Mouse (Mus musculus): Measurements from ENCODE around the gene Igfals. TPM values are rescaled to one million over a fixed set of nuclear protein-coding genes. Genes with fewer than 3 reads are reported as not detected.

Igfals gene
- polyA plus RNA-seq, 1 experiment from 2014 or later, result 1.2 TPM

DNA sequence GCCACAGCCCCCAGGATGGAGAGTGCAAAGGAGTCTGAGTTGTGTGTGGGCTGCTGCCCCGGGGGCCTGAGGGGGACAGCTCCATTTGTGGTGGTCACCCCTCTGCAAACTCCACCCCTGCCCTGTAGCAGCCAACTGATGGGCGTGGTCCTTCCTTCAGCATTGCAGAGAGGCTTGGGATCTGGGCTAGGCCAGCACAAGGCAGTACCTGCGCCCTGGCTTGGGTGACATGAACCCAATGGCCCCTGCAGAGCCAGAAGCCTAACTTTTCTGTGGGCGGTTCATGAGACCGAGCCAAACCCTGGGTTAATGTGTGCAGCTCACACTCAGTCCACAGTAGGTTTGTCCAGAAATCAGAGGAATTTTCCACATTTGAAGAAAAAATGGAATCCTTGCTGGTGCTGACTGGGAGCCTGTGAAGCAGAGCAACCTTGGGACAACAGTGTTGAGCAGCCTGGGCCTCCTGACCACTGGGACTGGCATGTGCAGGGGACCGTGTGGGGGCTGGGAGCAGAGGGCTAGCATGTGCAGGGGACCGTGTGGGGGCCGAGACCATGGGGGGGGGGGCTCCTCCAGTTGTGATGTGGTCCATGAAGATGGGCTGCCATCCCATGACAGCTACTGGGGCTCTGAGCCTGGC lies 7.8 kb upstream of the Igfals start:
- Histone ChIP-seq H3K9me3 (ENCODE audit: control insufficient read depth, low read length) (no peaks in the 10 kb centered on the region), H3K36me3 (ENCODE audit: control insufficient read depth, insufficient read depth, low read length) (peaks cover 8% of the 10 kb centered on the region), H3K27me3 (ENCODE audit: control insufficient read depth, insufficient read depth, low read depth, low read length) (no peaks in the 10 kb centered on the region), H3K4me3 (ENCODE audit: low read length) (no peak overlapping the region), H3K9ac (ENCODE audit: low read length) (no peak overlapping the region), H3K4me1 (replicated peaks; ENCODE audit: control insufficient read depth, insufficient read depth, low read length) (no peaks in the 10 kb centered on the region), H3K4me2 (ENCODE audit: low read depth, low read length) (no peak overlapping the region), H3K27ac (ENCODE audit: low read length) (no peak overlapping the region)
- ATAC-seq (ENCODE audit: low read depth), result no peak
- 81% methylated on average over 8 of the region's 8 CpGs for WGBS

DNA sequence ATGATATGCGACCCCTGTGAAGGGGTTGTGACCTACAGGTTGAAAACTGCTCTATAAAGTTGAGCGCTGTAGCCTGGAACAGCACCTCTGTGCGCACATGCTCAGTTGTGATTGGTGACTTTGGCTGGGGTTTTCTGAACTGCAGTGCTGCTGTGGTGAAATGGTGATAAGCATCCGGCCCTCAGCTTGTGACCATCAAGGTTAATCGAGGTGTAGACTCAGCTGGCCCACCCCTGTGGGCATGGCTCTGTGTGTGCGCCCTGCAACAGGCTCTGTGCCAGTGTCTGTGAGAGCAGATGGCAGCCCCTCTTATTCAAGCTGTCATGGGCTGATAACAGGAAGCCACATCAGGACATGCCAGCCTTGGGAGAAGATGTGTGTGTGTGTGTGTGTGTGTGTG lies 6.8 kb upstream of the Igfals start:
- no peaks in the 10 kb centered on the region for H3K9me3 ChIP-seq (ENCODE audit: control insufficient read depth, low read length)
- H3K27ac ChIP-seq (ENCODE audit: low read length), result no peak overlapping the region
- H3K9ac ChIP-seq (ENCODE audit: low read length), result no peak overlapping the region
- H3K27me3 ChIP-seq (ENCODE audit: control insufficient read depth, insufficient read depth, low read depth, low read length), result no peaks in the 10 kb centered on the region
- WGBS, result 85% methylated on average over 6 of the region's 6 CpGs
- H3K4me1 ChIP-seq (replicated peaks; ENCODE audit: control insufficient read depth, insufficient read depth, low read length), result no peaks in the 10 kb centered on the region
- peaks cover 3% of the 10 kb centered on the region; the same call in 1 of the 2 replicates for H3K36me3 ChIP-seq (ENCODE audit: control insufficient read depth, insufficient read depth, low read length)
- ATAC-seq (ENCODE audit: low read depth), result no peak
- no peak overlapping the region for H3K4me2 ChIP-seq (ENCODE audit: low read depth, low read length)
- no peak overlapping the region for H3K4me3 ChIP-seq (ENCODE audit: low read length)

DNA sequence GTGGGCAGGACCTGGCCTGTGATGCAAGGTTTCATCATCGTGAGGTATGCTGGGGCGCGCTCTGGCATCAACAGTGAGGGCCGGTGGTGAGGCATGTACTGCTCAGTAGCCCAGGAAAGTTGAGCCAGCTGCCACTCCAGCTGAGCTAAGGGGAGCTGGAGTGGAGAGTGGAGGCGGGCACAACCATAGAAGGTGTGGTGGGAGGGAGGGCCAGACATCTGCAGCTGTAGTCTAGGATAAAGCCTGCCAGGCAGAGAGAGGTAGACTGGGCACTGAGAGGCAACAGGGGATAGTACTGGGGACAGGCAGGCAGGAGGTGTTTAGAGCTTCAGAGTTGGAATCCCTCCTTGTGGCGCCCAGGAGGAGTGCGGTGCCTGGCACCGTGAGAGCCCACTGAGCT lies 5.7 kb upstream of the Igfals start:
- ATAC-seq (ENCODE audit: low read depth), result no peak
- H3K4me1 ChIP-seq (replicated peaks; ENCODE audit: control insufficient read depth, insufficient read depth, low read length), result no peaks in the 10 kb centered on the region
- H3K4me3 ChIP-seq (ENCODE audit: low read length), result no peak overlapping the region
- no peaks in the 10 kb centered on the region for H3K27me3 ChIP-seq (ENCODE audit: control insufficient read depth, insufficient read depth, low read depth, low read length)
- no peaks in the 10 kb centered on the region for H3K9me3 ChIP-seq (ENCODE audit: control insufficient read depth, low read length)
- H3K9ac ChIP-seq (ENCODE audit: low read length), result no peak overlapping the region
- peaks cover 3% of the 10 kb centered on the region; the same call in 1 of the 2 replicates for H3K36me3 ChIP-seq (ENCODE audit: control insufficient read depth, insufficient read depth, low read length)
- no peak overlapping the region for H3K27ac ChIP-seq (ENCODE audit: low read length)
- H3K4me2 ChIP-seq (ENCODE audit: low read depth, low read length), result no peak overlapping the region
- WGBS, result 88% methylated on average over 8 of the region's 8 CpGs

DNA sequence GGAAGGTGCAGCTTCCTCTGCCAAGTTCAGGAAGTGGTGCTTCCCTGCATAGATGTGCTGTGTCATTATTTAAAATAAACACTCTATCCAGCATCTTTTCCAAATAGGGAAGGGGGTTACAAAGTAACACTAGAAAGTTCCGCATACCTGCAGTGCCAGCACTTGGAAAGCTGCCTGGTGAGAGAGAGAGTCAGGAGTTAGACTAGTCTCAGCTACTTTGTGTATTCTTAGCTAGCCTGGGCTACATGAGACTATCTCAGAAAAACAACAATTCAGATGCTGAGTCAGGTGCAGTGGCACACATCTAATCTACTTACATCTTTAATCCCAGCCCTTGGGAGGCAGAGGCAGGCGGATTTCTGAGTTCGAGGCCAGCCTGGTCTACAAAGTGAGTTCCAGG lies 4.0 kb upstream of the Igfals start:
- WGBS, result 91% methylated on average over 3 of the region's 3 CpGs
- no peaks in the 10 kb centered on the region for H3K4me1 ChIP-seq (replicated peaks; ENCODE audit: control insufficient read depth, insufficient read depth, low read length)
- H3K36me3 ChIP-seq (ENCODE audit: control insufficient read depth, insufficient read depth, low read length), result peaks cover 3% of the 10 kb centered on the region
- no peaks in the 10 kb centered on the region for H3K9me3 ChIP-seq (ENCODE audit: control insufficient read depth, low read length)
- no peak overlapping the region for H3K9ac ChIP-seq (ENCODE audit: low read length)
- H3K27ac ChIP-seq (ENCODE audit: low read length), result no peak overlapping the region
- no peak overlapping the region for H3K4me2 ChIP-seq (ENCODE audit: low read depth, low read length)
- H3K4me3 ChIP-seq (ENCODE audit: low read length), result no peak overlapping the region
- ATAC-seq (ENCODE audit: low read depth), result no peak
- H3K27me3 ChIP-seq (ENCODE audit: control insufficient read depth, insufficient read depth, low read depth, low read length), result no peaks in the 10 kb centered on the region

GRCm38 (mm10) chr17:24867914-24868313 lies 2.1 kb downstream of the Igfals start:
- no peak for ATAC-seq (ENCODE audit: low read depth)
- no peaks in the 10 kb centered on the region for H3K27me3 ChIP-seq (ENCODE audit: control insufficient read depth, insufficient read depth, low read depth, low read length)
- H3K9me3 ChIP-seq (ENCODE audit: control insufficient read depth, low read length), result no peaks in the 10 kb centered on the region
- H3K9ac ChIP-seq (ENCODE audit: low read length), result no peak overlapping the region
- H3K27ac ChIP-seq (ENCODE audit: low read length), result no peak overlapping the region
- no peak overlapping the region for H3K4me3 ChIP-seq (ENCODE audit: low read length)
- no peaks in the 10 kb centered on the region; the same call in 1 of the 2 replicates for H3K36me3 ChIP-seq (ENCODE audit: control insufficient read depth, insufficient read depth, low read length)
- H3K4me2 ChIP-seq (ENCODE audit: low read depth, low read length), result no peak overlapping the region
- 89% methylated on average over 10 of the region's 10 CpGs for WGBS
- no peaks in the 10 kb centered on the region for H3K4me1 ChIP-seq (replicated peaks; ENCODE audit: control insufficient read depth, insufficient read depth, low read length)

GRCm38 (mm10) chr17:24873695-24874404 lies 8.1 kb downstream of the Igfals start:
- no peaks in the 10 kb centered on the region for H3K4me1 ChIP-seq (replicated peaks; ENCODE audit: control insufficient read depth, insufficient read depth, low read length)
- ATAC-seq (ENCODE audit: low read depth), result no peak
- no peak overlapping the region for H3K9ac ChIP-seq (ENCODE audit: low read length)
- H3K27ac ChIP-seq (ENCODE audit: low read length), result no peak overlapping the region
- no peak overlapping the region for H3K4me3 ChIP-seq (ENCODE audit: low read length)
- no peaks in the 10 kb centered on the region for H3K9me3 ChIP-seq (ENCODE audit: control insufficient read depth, low read length)
- no peaks in the 10 kb centered on the region; the same call in 1 of the 2 replicates for H3K27me3 ChIP-seq (ENCODE audit: control insufficient read depth, insufficient read depth, low read depth, low read length)
- H3K36me3 ChIP-seq (ENCODE audit: control insufficient read depth, insufficient read depth, low read length), result no peaks in the 10 kb centered on the region
- H3K4me2 ChIP-seq (ENCODE audit: low read depth, low read length), result no peak overlapping the region
- 35% methylated on average over 4 of the region's 4 CpGs for WGBS

GRCm38 (mm10) chr17:24874405-24874745 lies 8.6 kb downstream of the Igfals start:
- H3K4me2 ChIP-seq (ENCODE audit: low read depth, low read length), result no peak overlapping the region
- H3K9me3 ChIP-seq (ENCODE audit: control insufficient read depth, low read length), result no peaks in the 10 kb centered on the region
- 31% methylated on average over 1 of the region's 1 CpGs for WGBS
- H3K27me3 ChIP-seq (ENCODE audit: control insufficient read depth, insufficient read depth, low read depth, low read length), result no peaks in the 10 kb centered on the region; the same call in 1 of the 2 replicates
- H3K9ac ChIP-seq (ENCODE audit: low read length), result no peak overlapping the region
- ATAC-seq (ENCODE audit: low read depth), result no peak
- no peaks in the 10 kb centered on the region for H3K4me1 ChIP-seq (replicated peaks; ENCODE audit: control insufficient read depth, insufficient read depth, low read length)
- H3K36me3 ChIP-seq (ENCODE audit: control insufficient read depth, insufficient read depth, low read length), result no peaks in the 10 kb centered on the region
- no peak overlapping the region for H3K27ac ChIP-seq (ENCODE audit: low read length)
- no peak overlapping the region for H3K4me3 ChIP-seq (ENCODE audit: low read length)

GRCm38 (mm10) chr17:24874989-24875388 lies 9.2 kb downstream of the Igfals start:
- Histone ChIP-seq H3K9me3 (ENCODE audit: control insufficient read depth, low read length) (no peaks in the 10 kb centered on the region), H3K4me1 (replicated peaks; ENCODE audit: control insufficient read depth, insufficient read depth, low read length) (no peaks in the 10 kb centered on the region), H3K4me3 (ENCODE audit: low read length) (no peak overlapping the region), H3K4me2 (ENCODE audit: low read depth, low read length) (no peak overlapping the region), H3K36me3 (ENCODE audit: control insufficient read depth, insufficient read depth, low read length) (no peaks in the 10 kb centered on the region), H3K9ac (ENCODE audit: low read length) (no peak overlapping the region), H3K27ac (ENCODE audit: low read length) (no peak overlapping the region), H3K27me3 (ENCODE audit: control insufficient read depth, insufficient read depth, low read depth, low read length) (no peaks in the 10 kb centered on the region; the same call in 1 of the 2 replicates)
- no peak for ATAC-seq (ENCODE audit: low read depth)
- 75% methylated on average over 8 of the region's 8 CpGs for WGBS

DNA sequence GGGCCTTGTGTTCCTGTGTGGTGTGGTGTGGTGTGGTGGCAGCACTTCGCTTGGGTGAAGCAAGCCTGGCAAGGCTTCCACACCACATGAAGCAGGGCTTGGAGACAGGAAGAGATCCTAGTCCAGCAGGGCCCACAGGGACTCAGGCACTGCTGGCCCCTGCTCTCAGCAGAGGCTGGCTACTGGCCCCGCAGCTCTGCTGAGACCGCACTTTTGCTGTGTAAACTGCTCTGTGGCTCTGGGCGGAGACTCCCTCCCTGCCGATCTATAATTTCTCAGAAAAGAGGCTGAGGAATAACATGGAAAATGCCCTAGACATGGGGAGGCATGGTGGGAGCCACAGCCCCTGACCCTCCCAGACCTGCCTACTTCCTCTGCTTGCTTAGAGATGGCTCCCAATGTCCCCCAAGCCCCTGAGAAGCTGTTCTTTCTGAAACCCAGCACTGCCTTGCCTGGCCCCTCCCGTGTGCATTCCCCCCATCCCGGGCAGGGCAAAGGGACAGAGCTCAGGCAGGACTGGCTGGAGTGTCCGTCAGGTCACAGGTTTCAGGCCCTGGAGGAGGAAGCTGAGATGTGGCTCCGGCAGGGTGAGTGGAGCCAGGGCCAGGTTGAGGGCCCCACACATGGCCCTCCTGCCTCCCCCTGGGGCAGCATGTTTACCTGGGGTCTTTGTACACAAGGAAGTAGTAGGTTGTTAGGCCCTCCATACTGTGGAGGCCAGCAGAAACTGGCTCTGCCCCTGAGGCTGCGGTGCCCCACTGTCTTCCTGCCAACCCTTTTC lies 11.7 kb downstream of the Igfals start:
- peak overlapping the region; percentile 55 for H3K27ac ChIP-seq (ENCODE audit: low read length)
- H3K36me3 ChIP-seq (ENCODE audit: control insufficient read depth, insufficient read depth, low read length), result no peaks in the 10 kb centered on the region
- peak; percentile 24 for ATAC-seq (ENCODE audit: low read depth)
- H3K4me3 ChIP-seq (ENCODE audit: low read length), result no peak overlapping the region
- H3K4me1 ChIP-seq (replicated peaks; ENCODE audit: control insufficient read depth, insufficient read depth, low read length), result no peaks in the 10 kb centered on the region
- 42% methylated on average over 10 of the region's 10 CpGs for WGBS
- H3K4me2 ChIP-seq (ENCODE audit: low read depth, low read length), result no peak overlapping the region; the same call in 1 of the 2 replicates
- no peaks in the 10 kb centered on the region; the same call in 1 of the 2 replicates for H3K27me3 ChIP-seq (ENCODE audit: control insufficient read depth, insufficient read depth, low read depth, low read length)
- no peaks in the 10 kb centered on the region for H3K9me3 ChIP-seq (ENCODE audit: control insufficient read depth, low read length)
- H3K9ac ChIP-seq (ENCODE audit: low read length), result peak overlapping the region; percentile 38
